Mouse (Mus musculus): Measurements from ENCODE around the gene Ppp1cb.

Ppp1cb gene

GRCm38 (mm10) chr5:32443906-32444305 is 14.7 kb upstream of the Ppp1cb start:
- no peak for DNase-seq (ENCODE audit: low spot score in 2 of 2)

- DNase-seq (ENCODE audit: low spot score in 2 of 2), result no peak
Observed at GRCm38 (mm10) chr5:32445287-32445921, 13.2 kb upstream of the Ppp1cb start.

DNA sequence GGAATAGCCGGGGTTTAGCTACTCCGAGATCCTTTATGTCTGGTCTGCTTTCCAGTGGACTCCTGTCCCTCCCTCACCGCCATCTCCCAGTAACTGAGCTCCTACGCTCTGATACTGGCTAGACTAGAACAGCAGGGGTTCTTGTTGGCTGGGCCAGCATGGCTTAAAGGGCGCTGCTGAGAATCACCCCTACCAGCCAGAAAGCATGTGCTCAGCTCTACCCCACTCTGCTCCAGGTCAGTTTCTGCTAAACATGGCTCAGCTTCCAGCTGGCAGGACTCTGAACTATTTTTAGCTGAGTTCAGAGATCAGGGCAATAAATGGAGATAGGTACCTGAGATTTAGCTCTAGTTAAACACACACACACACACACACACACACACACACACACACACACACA is 12.2 kb upstream of the Ppp1cb start:
- no peak for DNase-seq (ENCODE audit: low spot score in 2 of 2)

GRCm38 (mm10) chr5:32446810-32447209 is 11.8 kb upstream of the Ppp1cb start:
- no peak for DNase-seq (ENCODE audit: low spot score in 2 of 2)

- no peak for DNase-seq (ENCODE audit: low spot score in 2 of 2)
Observed at GRCm38 (mm10) chr5:32459251-32459881, 723 bp downstream of the Ppp1cb start.

DNA sequence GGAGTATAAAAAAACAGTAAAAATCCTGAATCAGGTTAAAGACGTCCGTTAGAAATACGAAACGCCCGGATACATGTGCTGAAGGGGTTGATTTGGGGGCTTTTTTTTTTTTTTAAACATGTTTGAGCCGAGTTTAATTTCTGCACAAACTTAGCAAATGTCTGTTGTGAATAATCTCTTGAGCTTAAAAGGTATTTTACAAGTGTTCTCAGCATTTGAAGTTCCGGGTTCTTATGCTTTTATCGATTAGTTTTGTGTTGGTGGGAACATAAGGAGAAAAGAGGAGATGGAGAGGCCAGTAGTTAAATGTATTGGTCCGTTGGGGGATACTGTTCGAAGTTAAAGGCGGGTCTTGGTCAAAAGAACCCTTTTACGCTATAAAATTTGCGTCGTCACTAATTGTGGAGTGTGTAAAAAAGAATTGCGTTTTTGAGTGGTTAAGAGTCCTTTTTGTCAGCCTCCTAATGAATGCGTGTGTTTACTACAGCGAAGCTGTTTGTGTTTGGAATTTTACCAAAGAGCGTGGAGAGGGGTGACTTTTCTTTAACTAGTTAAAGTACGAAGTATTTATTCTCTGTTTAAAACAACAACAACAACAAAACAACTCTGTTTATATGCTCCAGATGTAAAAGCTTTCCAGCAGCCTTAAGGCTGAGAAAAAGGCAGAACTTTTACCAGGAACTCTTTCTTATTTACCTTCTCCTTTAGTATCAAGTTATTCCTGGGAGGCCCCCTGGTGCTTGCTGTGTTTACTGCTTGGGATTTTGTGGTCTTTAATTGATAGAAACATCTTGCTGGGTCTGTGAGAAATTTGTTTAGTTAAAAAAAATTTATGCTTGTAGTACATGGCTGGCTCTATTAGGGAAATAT is 1.5 kb downstream of the Ppp1cb start:
- peak in 1 of 2 experiments; percentile 41 for DNase-seq (ENCODE audit: low spot score in 2 of 2)

- DNase-seq (ENCODE audit: low spot score in 2 of 2), result no peak
Observed at GRCm38 (mm10) chr5:32460973-32461372, 2.3 kb downstream of the Ppp1cb start.

GRCm38 (mm10) chr5:32472332-32473028 is 13.8 kb downstream of the Ppp1cb start:
- no peak for DNase-seq (ENCODE audit: low spot score in 2 of 2)

GRCm38 (mm10) chr5:32473029-32473352 is 14.3 kb downstream of the Ppp1cb start:
- DNase-seq (ENCODE audit: low spot score in 2 of 2), result no peak

DNA sequence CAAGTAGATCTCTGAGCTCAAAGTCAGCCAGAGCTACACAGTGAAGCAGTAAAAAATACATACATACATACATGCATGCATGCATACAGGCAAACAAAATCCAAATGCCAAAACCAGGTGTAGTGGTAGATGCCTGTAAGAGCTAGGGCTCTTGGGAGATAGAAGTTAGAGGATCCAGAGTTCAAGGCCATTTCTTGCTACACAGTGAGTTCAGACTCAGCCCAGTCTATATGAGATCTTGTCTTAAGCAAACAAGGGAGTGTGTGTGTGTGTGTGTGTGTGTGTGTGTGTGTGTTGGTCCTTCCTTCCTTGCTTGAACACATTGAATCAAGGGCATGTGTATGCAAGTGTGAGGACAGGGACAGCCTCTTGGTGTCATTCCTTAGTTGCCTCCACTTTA is 17.9 kb downstream of the Ppp1cb start:
- no peak for DNase-seq (ENCODE audit: low spot score in 2 of 2)

DNA sequence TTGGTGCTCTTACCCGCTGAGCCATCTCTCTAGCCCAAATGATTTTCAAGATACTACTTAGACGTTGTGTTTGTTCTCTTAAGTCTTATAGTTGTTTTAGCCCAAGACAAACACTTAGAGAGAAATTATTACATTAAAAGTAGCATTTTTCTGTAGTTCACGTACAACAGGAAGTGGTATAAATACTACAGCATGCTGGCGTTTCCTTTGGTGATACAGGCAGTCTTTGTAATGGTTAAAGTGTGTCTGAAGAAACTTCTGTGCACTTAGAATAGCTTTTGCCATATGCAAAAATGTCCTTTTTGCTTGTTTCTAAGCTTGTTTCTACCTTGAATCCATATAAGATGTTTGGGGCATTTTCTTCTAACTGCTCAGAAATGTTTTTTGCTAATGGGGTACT is 20.3 kb downstream of the Ppp1cb start:
- no peak for DNase-seq (ENCODE audit: low spot score in 2 of 2)

DNA sequence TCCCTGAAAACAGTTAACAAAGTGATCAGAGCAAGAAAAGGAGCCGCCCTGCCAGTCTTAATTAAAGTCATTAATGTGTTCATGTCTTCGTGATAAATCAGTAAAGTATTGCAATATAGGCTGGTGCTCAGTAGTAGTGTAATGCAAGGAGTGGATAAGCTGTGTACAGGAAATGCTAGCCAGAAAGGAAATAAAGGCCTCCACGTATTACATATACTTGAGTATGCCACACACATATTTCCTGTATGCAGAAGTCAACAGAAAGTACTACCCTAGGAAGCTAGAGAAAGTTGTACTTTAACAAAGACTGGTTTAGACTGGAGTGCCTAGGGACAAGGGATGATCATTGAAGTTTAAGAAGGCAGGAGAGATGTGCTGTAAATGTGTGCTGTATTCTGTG is 26.8 kb downstream of the Ppp1cb start:
- DNase-seq (ENCODE audit: low spot score in 2 of 2), result no peak

DNA sequence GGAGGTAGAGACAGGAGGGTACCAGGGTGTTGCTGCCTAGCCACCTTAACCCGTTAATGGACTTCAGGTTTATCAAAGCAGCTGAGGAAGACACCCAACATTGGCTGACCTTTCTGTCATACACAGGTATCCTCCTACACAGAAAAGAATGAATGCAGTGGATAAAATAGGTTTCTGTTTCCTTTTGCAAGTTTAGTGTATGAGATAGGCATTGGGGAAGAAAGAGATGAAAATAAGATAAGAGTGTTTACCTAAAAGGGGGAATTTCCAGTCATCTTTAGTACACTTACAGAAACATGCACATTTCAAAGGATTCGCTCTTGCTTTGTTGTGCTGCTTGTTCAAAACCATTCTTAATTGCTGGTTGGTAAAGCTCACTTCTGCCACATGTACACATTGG is 29.4 kb downstream of the Ppp1cb start:
- no peak for DNase-seq (ENCODE audit: low spot score in 2 of 2)

GRCm38 (mm10) chr5:32494084-32494700 is 35.5 kb downstream of the Ppp1cb start:
- DNase-seq (ENCODE audit: low spot score in 2 of 2), result no peak

GRCm38 (mm10) chr5:32508766-32509165 is 50.1 kb downstream of the Ppp1cb start:
- no peak for DNase-seq (ENCODE audit: low spot score in 2 of 2)

DNA sequence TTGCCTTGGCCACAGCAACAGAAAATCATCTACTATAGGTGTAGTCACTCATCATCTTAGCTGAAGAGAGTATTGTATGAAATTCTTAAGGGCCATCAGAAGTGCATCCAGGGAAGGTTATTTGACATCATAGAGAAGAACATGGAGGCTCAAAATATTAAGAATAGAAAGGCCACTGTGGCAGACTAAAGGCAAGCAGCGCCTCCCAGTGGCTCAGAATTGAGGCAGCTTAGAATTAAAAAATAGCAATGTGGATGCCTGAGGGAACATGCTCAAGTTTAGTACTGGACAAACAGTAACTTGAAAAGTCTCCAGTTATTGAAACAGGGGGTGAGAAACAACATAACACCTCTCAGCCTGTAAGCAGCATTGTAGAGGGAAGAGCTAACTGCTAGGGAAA is 61.7 kb downstream of the Ppp1cb start:
- peak; percentile 38 to 48 for DNase-seq (ENCODE audit: low spot score in 2 of 2)

GRCm38 (mm10) chr5:32549449-32549848 is 90.8 kb downstream of the Ppp1cb start:
- DNase-seq (ENCODE audit: low spot score in 2 of 2), result no peak

DNA sequence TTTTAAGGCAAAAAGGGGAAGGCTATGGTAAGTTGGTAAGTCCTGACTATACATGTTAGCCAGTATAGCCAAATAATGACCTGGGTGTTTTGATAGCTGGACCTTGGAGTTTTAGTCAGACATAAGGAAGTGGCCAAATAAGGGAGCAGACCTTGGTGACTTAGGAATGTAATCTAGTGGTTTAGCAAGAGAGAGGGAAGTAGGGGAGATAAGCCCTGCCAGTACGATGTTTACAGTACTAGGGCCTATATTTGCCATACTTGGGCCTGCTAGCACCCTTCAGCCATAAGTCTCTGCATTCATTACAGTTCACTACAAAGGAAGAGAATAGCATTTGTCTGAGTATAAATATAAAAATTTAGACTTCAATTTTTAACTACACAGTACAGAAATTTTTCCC is 106.1 kb downstream of the Ppp1cb start:
- DNase-seq (ENCODE audit: low spot score in 2 of 2), result no peak
